In the genomic region with DNA sequence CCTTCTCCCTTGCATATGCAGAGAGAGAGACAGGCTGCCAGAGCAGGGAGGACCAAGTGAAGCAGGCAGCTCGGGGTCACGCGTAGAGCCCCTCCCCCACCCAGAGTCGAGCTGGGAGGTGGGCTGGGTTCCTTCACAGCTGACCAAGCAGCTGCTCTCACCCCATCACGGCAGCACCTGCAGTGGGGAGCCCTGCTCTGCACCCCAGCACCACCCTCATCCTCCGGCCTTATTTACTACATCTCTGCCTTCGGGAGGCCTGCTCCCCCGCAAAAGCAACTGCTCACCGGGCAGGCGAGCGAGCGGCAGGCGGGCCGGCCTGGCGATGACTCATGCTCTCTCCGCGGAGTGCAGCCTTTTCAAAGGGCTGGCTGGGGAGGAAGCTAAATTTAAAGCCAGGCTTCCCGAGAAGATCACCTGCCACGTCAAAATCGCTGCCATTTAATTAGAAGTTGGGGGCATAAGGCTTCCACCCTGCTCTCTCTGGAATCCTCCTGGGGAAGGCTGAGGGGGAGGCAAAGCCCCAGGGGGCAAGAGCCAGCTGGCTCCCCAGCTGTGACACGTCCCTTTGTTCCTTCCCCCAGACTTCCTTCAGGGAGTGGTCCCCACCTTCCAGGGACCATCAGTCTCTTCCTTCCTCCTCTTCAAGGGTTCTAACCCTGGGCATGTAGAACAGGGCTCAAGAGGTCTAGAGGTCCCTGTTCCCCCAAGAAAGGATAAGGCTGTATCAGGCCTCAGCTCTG, we compare ENCODE assay signal across 7 mouse cellular contexts. TPM values are rescaled to one million over a fixed set of nuclear protein-coding genes. Genes with fewer than 3 reads are reported as not detected.
DNase-seq lines count a peak whose midpoint lies in the region; ATAC-seq and TF ChIP-seq lines count a peak whose summit lies in the region.

No protein-coding gene starts in this region.

- H3K9me3 ChIP-seq in ES-E14 (ENCODE audit: control insufficient read depth, insufficient read depth, low read depth, low read length) = no peaks in the 10 kb centered on the region
- no peaks in the 10 kb centered on the region for H3K9me3 ChIP-seq in forebrain, embryonic 11.5 days (ENCODE audit: control insufficient read depth, low read length)
- H3K9me3 ChIP-seq in heart, postnatal 0 days (replicated peaks; ENCODE audit: control insufficient read depth, low read length) = no peaks in the 10 kb centered on the region
- no peaks in the 10 kb centered on the region for H3K9me3 ChIP-seq in midbrain, embryonic 10.5 days (replicated peaks)

- WGBS in forebrain, embryonic 11.5 days = under 1% methylated on average over 21 of the region's 21 CpGs
- WGBS in heart, postnatal 0 days = 3% methylated on average over 21 of the region's 21 CpGs
- WGBS in midbrain, embryonic 10.5 days = under 1% methylated on average over 21 of the region's 21 CpGs

- ATAC-seq in forebrain, embryonic 11.5 days (replicated peaks; ENCODE audit: low FRiP score) = 0 out of 2 replicates have a peak, but pooled peaks have one; percentile 40
- peak; percentile 48; the same call in 1 of the 2 replicates for ATAC-seq in heart, postnatal 0 days (ENCODE audit: insufficient read depth, low read depth)

- H3K36me3 ChIP-seq in ES-E14 (ENCODE audit: control insufficient read depth, insufficient read depth, low read length, poor library complexity, severe bottlenecking) = no peaks in the 10 kb centered on the region
- no peaks in the 10 kb centered on the region for H3K36me3 ChIP-seq in forebrain, embryonic 11.5 days (ENCODE audit: control insufficient read depth, insufficient read depth, low read length)
- no peaks in the 10 kb centered on the region for H3K36me3 ChIP-seq in heart, postnatal 0 days (replicated peaks; ENCODE audit: control insufficient read depth, insufficient read depth, low read length)
- H3K36me3 ChIP-seq in midbrain, embryonic 10.5 days = no peaks in the 10 kb centered on the region

- peaks cover 0 to 10% of the 10 kb centered on the region in 2 experiments; a peak in 2 of 4 replicates for H3K4me1 ChIP-seq in ES-E14 (ENCODE audit: control insufficient read depth in 2 of 2, insufficient read depth in 2 of 2, low read length in 2 of 2, poor library complexity in 1 of 2)
- peaks cover 15% of the 10 kb centered on the region; the same call in 1 of the 2 replicates for H3K4me1 ChIP-seq in forebrain, embryonic 11.5 days (replicated peaks; ENCODE audit: control insufficient read depth, insufficient read depth, low read length)
- H3K4me1 ChIP-seq in heart, postnatal 0 days (ENCODE audit: control insufficient read depth, insufficient read depth) = peaks cover 8% of the 10 kb centered on the region
- peaks cover 41% of the 10 kb centered on the region for H3K4me1 ChIP-seq in midbrain, embryonic 10.5 days

- in situ Hi-C loops in ES-E14 (cut with MboI; ENCODE audit: low sequenced_read_pairs in 2 of 2, unreplicated experiment in 2 of 2) = no loop called here

- no peak overlapping the region for H3K27ac ChIP-seq in ES-E14 (ENCODE audit: insufficient read depth, low read depth, low read length, poor library complexity, severe bottlenecking)
- H3K27ac ChIP-seq in forebrain, embryonic 11.5 days (ENCODE audit: low read depth, low read length) = no peak overlapping the region
- H3K27ac ChIP-seq in heart, postnatal 0 days (ENCODE audit: low read depth) = no peak overlapping the region
- peak overlapping the region; percentile 87 for H3K27ac ChIP-seq in midbrain, embryonic 10.5 days (replicated peaks)

- 0 out of 2 replicates have a peak overlapping the region, but pooled peaks have one; percentile 20 for H3K9ac ChIP-seq in ES-E14 (ENCODE audit: insufficient read depth, low read depth, low read length, poor library complexity, severe bottlenecking)
- H3K9ac ChIP-seq in forebrain, embryonic 11.5 days (ENCODE audit: low read length) = peak overlapping the region; percentile 37; the same call in 1 of the 2 replicates
- H3K9ac ChIP-seq in heart, postnatal 0 days (replicated peaks; ENCODE audit: low read depth, low read length) = no peak overlapping the region

- DNase-seq in ES-E14 (ENCODE audit: low read depth, low spot score) = no peak
- peak; percentile 81 for DNase-seq in adrenal gland, postnatal 25 days
- peak; percentile 67 for DNase-seq in forebrain, embryonic 11.5 days (ENCODE audit: low spot score)
- peak; percentile 75 for DNase-seq in heart, postnatal 0 days (ENCODE audit: low spot score)
- DNase-seq in left cerebral cortex, adult 9 months (ENCODE audit: low spot score in 2 of 2) = peak; percentile 69 to 83
- peak; percentile 67 for DNase-seq in midbrain, embryonic 10.5 days (ENCODE audit: low spot score)
- peak; percentile 37 for DNase-seq in right cerebral cortex, postnatal 4 days

- H3K27me3 ChIP-seq in forebrain, embryonic 11.5 days (ENCODE audit: control insufficient read depth, insufficient read depth, low read length) = peaks cover 23% of the 10 kb centered on the region
- H3K27me3 ChIP-seq in heart, postnatal 0 days (ENCODE audit: control insufficient read depth, insufficient read depth, low read length) = peaks cover 40% of the 10 kb centered on the region
- peaks cover 75% of the 10 kb centered on the region for H3K27me3 ChIP-seq in midbrain, embryonic 10.5 days (ENCODE audit: low read depth, poor library complexity, severe bottlenecking)

- peak overlapping the region; percentile 43 for H3K4me2 ChIP-seq in forebrain, embryonic 11.5 days (ENCODE audit: low read depth, low read length, severe bottlenecking)
- peak overlapping the region; percentile 49 for H3K4me2 ChIP-seq in heart, postnatal 0 days (ENCODE audit: low read depth, low read length)

- peak overlapping the region in 1 of 2 experiments; percentile 37; a peak in 1 of 4 replicates for H3K4me3 ChIP-seq in ES-E14 (ENCODE audit: insufficient read depth in 1 of 2, low read depth in 1 of 2, low read length in 2 of 2, poor library complexity in 1 of 2, severe bottlenecking in 1 of 2)
- no peak overlapping the region for H3K4me3 ChIP-seq in forebrain, embryonic 11.5 days (ENCODE audit: low read depth, low read length)
- 0 out of 2 replicates have a peak overlapping the region, but pooled peaks have one; percentile 10 for H3K4me3 ChIP-seq in heart, postnatal 0 days (ENCODE audit: low read depth, low read length)
- peak overlapping the region; percentile 48 for H3K4me3 ChIP-seq in midbrain, embryonic 10.5 days

- no peak for TF ChIP-seq EP300 in heart, postnatal 0 days (IDR thresholded peaks at IDR 0.05; ENCODE audit: low read depth)

- no peak for TF ChIP-seq CTCF in heart, postnatal 0 days (IDR thresholded peaks at IDR 0.05; ENCODE audit: low read depth)

TF ChIP-seq in ES-E14, 5 proteins besides CTCF, POLR2A, EP300 and RAD21:
- TF ChIP-seq CHD2 (IDR thresholded peaks at IDR 0.05; ENCODE audit: low read depth, low read length) (no peak), MAFK (IDR thresholded peaks at IDR 0.05; ENCODE audit: insufficient read depth, low read depth, low read length) (no peak), ZNF384 (IDR thresholded peaks at IDR 0.05; ENCODE audit: low read depth, low read length) (no peak), HCFC1 (IDR thresholded peaks at IDR 0.05; ENCODE audit: borderline replicate concordance, insufficient read depth, low read length) (no peak), ZC3H11A (IDR thresholded peaks at IDR 0.05; ENCODE audit: borderline replicate concordance, low read depth, low read length) (no peak)

RNA-seq across cellular contexts. Expression of gene Shisal1, which starts 3.7 kb away (rescaled TPM):
- total RNA-seq in ES-E14 (2012; rRNA removed) = 0.58 and 1.0 TPM in 2 replicates
- total RNA-seq in adrenal gland, postnatal 25 days (2021) = 0.76 and 1.4 TPM in 2 replicates
- polyA plus RNA-seq in forebrain, embryonic 11.5 days (2014; fragmentation: Nextera tagmentation; extraction: Ambion mirVana) = 3.8 and 4.4 TPM in 2 replicates
- total RNA-seq in heart, postnatal 0 days (2014; rRNA removed; ENCODE audit: low replicate concordance) = 0.23 and 0.46 TPM in 2 replicates
- 0.08 and 0.18 TPM in 2 replicates for polyA plus RNA-seq in heart, postnatal 0 days (2015; fragmentation: Nextera tagmentation; extraction: Ambion mirVana)
- 5.7 and 11.4 TPM in 2 replicates for polyA plus RNA-seq in midbrain, embryonic 10.5 days (2016; fragmentation: Nextera tagmentation; extraction: Ambion mirVana)
